Mouse (Mus musculus) hindbrain, embryonic 15.5 days (tissue): ENCODE measurements around the gene Scarb1. TPM values are rescaled to one million over a fixed set of nuclear protein-coding genes. Genes with fewer than 3 reads are reported as not detected.

ENCODE experiments used
- ATAC-seq: fragments of 200-750 bp; cut with Nextera tagmentation; 2 replicates; pipeline ENCODE4 v1.8.0; 2017; ENCODE audit warnings: low read depth, moderate number of reproducible peaks, moderate TSS enrichment; ENCODE audit not compliant: low FRiP score
- H3K27ac ChIP-seq: fragments of 300-500 bp; sonication (generic); replicated peaks from 2 replicates; pipeline ENCODE4 v1.5.1; 2015; ENCODE audit warnings: mild to moderate bottlenecking, inconsistent platforms
- H3K27me3 ChIP-seq: fragments of 300-500 bp; sonication (generic); 2 replicates; pipeline ENCODE4 v1.6.1; 2015; ENCODE audit warnings: control low read depth, inconsistent platforms
- H3K36me3 ChIP-seq: fragments of 300-500 bp; sonication (generic); 2 replicates; pipeline ENCODE4 v1.6.1; 2015; ENCODE audit warnings: control low read depth, inconsistent platforms
- H3K4me1 ChIP-seq: fragments of 300-500 bp; sonication (generic); replicated peaks from 2 replicates; pipeline ENCODE4 v1.6.1; 2015; ENCODE audit warnings: control low read depth, inconsistent platforms
- H3K4me2 ChIP-seq: fragments of 300-500 bp; sonication (generic); 2 replicates; pipeline ENCODE4 v1.6.1; 2015; ENCODE audit warnings: moderate library complexity, mild to moderate bottlenecking, inconsistent platforms
- H3K4me3 ChIP-seq: fragments of 300-500 bp; sonication (generic); 2 replicates; pipeline ENCODE4 v1.5.1; 2015; ENCODE audit warnings: mild to moderate bottlenecking, inconsistent platforms
- H3K9ac ChIP-seq: fragments of 300-500 bp; sonication (generic); 2 replicates; pipeline ENCODE4 v1.6.1; 2015; ENCODE audit warnings: inconsistent platforms
- H3K9me3 ChIP-seq: fragments of 300-500 bp; sonication (generic); 2 replicates; pipeline ENCODE4 v1.6.1; 2016; ENCODE audit warnings: control low read depth, inconsistent platforms
- WGBS: fragments of 180-500 bp; shearing (Covaris S2); methylation state at CpG from one replicate; pipeline ENCODE4 v1.1.7; 2015; 5-methylcytosine and 5-hydroxymethylcytosine counted together
- polyA plus RNA-seq: library from polyadenylated mRNA; unstranded; fragments of >200 nt; fragmentation: Nextera tagmentation; extraction: Ambion mirVana; gene quantifications from 2 replicates; pipeline ENCODE4 v1.2.1, GENCODE M21; 2015

Scarb1 gene
- polyA plus RNA-seq, 1 experiment from 2014 or later: 52.4 TPM

GRCm38 (mm10) chr5:125358270-125358608 is 17.3 kb upstream of the Scarb1 start:
- Histone ChIP-seq H3K27me3 (no peaks in the 10 kb centered on the region), H3K36me3 (no peaks in the 10 kb centered on the region), H3K27ac (no peak overlapping the region), H3K4me2 (no peak overlapping the region), H3K4me1 (no peaks in the 10 kb centered on the region), H3K4me3 (no peak overlapping the region), H3K9me3 (no peaks in the 10 kb centered on the region), H3K9ac (no peak overlapping the region)
- 78% methylated on average over 5 of the region's 5 CpGs for WGBS
- ATAC-seq: no peak

- Histone ChIP-seq H3K36me3 (no peaks in the 10 kb centered on the region), H3K4me1 (no peaks in the 10 kb centered on the region), H3K4me3 (no peak overlapping the region), H3K9ac (no peak overlapping the region), H3K4me2 (no peak overlapping the region), H3K27ac (no peak overlapping the region), H3K9me3 (no peaks in the 10 kb centered on the region), H3K27me3 (no peaks in the 10 kb centered on the region)
- no peak for ATAC-seq
- WGBS: 74% methylated on average over 12 of the region's 12 CpGs
Observed at GRCm38 (mm10) chr5:125357543-125358269, 16.8 kb upstream of the Scarb1 start.

GRCm38 (mm10) chr5:125355650-125356049 is 14.8 kb upstream of the Scarb1 start:
- Histone ChIP-seq H3K9me3 (no peaks in the 10 kb centered on the region), H3K27me3 (no peaks in the 10 kb centered on the region), H3K9ac (no peak overlapping the region), H3K4me2 (no peak overlapping the region), H3K27ac (no peak overlapping the region), H3K4me3 (no peak overlapping the region), H3K36me3 (no peaks in the 10 kb centered on the region), H3K4me1 (no peaks in the 10 kb centered on the region)
- no peak for ATAC-seq
- 58% methylated on average over 7 of the region's 7 CpGs for WGBS

DNA sequence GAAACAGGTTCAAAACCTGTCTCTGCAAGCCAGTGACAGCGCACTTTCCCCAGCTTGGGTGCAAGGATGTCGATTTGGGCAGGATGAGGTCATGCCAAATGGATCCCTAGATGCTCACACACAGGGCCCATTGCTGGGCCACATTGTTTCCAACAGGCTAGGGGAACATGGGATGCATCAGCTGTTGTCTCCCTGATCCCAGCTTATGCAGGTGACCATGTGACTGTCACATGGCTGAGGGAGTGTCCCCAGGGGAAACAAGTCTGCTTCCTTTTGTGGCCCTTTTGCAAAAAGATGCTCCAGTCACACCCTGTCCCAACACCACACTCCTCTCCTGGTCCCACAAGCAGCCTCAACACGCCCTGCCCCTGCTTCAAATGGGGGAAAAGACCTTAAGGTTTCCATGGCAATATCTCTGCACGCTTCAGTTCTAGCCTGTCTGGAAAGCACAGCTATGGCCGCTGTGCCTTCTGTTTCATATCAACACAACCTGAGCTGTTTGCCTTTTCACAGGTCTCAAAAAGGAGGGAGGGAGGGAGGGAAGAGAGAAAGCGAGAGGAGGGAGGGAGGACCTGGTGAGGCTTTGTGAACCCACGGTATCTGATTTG is 14.1 kb upstream of the Scarb1 start:
- ATAC-seq: peak; percentile 45; the same call in 1 of the 2 replicates
- Histone ChIP-seq H3K27me3 (no peaks in the 10 kb centered on the region), H3K9ac (no peak overlapping the region), H3K4me3 (no peak overlapping the region), H3K4me1 (no peaks in the 10 kb centered on the region), H3K27ac (no peak overlapping the region), H3K4me2 (no peak overlapping the region), H3K9me3 (no peaks in the 10 kb centered on the region), H3K36me3 (no peaks in the 10 kb centered on the region)
- WGBS: 55% methylated on average over 7 of the region's 7 CpGs

DNA sequence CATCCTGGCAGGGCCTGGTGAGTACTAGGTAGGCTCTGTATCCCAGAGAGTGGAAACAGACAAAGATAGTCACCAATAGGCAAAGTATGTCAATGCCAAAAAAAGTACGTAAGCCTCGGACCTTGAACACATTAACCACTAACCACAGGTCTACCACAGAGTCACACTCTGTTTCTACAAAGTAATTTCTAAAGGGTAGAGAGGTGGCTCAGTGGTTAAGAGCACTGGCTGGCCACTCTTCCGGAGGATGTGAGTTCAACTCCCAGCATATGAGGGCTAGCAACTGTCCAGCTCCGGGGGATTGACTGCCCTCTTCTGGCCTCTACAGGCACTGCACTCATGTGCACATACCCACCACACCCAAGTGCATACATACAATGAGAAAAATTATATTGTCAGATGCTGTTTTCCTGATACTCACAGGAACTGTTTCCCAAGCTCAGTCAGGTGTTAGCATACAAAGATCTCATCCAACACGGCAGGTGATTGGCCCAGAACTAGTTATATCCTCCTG is 11.9 kb upstream of the Scarb1 start:
- Histone ChIP-seq H3K27ac (no peak overlapping the region), H3K4me1 (no peaks in the 10 kb centered on the region), H3K4me3 (no peak overlapping the region), H3K27me3 (no peaks in the 10 kb centered on the region), H3K9ac (no peak overlapping the region), H3K4me2 (no peak overlapping the region), H3K9me3 (no peaks in the 10 kb centered on the region), H3K36me3 (no peaks in the 10 kb centered on the region)
- no peak for ATAC-seq
- 96% methylated on average over 5 of the region's 5 CpGs for WGBS

DNA sequence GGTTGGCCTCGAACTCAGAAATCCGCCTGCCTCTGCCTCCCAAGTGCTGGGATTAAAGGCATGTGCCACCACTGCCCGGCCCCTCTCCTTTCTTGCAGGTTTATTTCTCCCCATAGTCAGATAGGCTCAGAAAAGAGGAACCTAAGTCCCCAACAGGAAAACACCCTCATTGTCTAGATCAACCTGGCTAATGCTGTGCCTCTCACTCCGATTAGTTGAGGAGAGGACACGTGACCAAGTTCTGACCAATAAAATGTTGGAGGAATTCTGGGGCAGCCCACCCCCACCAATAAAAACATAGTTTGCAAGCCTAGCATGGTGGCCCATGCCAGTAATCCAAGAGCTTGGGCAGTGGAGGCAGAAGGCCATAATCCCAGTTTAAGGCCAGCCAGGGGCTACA is 11.0 kb upstream of the Scarb1 start:
- 94% methylated on average over 5 of the region's 5 CpGs for WGBS
- H3K27me3 ChIP-seq: no peaks in the 10 kb centered on the region
- ATAC-seq: no peak

DNA sequence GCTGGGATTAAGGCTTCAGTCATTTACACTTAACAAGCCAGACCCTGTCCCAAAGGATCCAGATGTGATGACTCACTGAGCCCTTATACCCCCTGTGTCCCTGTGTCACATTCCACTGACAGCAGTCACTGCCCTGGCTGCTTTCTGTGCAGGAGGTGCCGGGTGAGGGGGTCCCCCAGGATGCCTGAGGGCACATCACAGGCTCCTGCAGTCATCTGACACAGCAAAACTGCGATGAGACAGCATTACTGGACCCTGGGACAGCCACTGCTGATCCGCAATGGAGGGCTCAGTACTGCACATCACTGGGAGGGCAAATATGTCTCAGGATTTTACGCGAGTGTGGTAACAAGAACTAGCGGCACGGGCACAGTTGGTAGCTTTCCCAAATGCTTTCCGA is 10.2 kb upstream of the Scarb1 start:
- no peak for ATAC-seq
- WGBS: 77% methylated on average over 8 of the region's 8 CpGs

More for the DNA sequence above, 11.0 kb upstream of the Scarb1 start:
- Histone ChIP-seq H3K4me2 (no peak overlapping the region), H3K9ac (no peak overlapping the region), H3K4me1 (no peaks in the 10 kb centered on the region), H3K4me3 (no peak overlapping the region), H3K9me3 (no peaks in the 10 kb centered on the region), H3K27ac (no peak overlapping the region), H3K36me3 (no peaks in the 10 kb centered on the region)

DNA sequence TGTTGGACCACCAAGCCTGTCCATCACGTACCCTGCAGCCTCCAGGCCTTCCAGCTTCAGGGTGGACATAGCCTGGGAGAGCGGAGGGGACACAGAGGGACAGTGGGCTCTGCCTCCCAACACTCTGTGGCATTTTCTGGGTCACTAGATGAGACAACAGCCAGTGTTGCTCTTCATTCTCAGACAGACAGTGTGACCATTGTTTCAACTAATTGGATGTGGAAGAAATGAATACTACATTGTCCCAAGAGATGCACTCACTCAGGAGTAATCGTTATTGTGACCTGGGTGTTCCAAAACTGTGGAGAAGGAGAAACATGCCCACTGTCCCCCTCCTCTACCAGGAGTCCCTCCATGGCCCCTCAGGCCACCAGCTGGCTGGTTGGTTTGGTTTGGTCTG is 8.5 kb upstream of the Scarb1 start:
- Histone ChIP-seq H3K27ac (no peak overlapping the region), H3K4me2 (no peak overlapping the region), H3K27me3 (no peaks in the 10 kb centered on the region), H3K36me3 (no peaks in the 10 kb centered on the region), H3K9ac (no peak overlapping the region), H3K4me3 (no peak overlapping the region), H3K4me1 (no peaks in the 10 kb centered on the region), H3K9me3 (no peaks in the 10 kb centered on the region)
- 73% methylated on average over 3 of the region's 3 CpGs for WGBS
- no peak for ATAC-seq

More for the DNA sequence above, 10.2 kb upstream of the Scarb1 start:
- Histone ChIP-seq H3K4me2 (no peak overlapping the region), H3K9ac (no peak overlapping the region), H3K27ac (no peak overlapping the region), H3K9me3 (no peaks in the 10 kb centered on the region), H3K4me1 (no peaks in the 10 kb centered on the region), H3K4me3 (no peak overlapping the region), H3K36me3 (no peaks in the 10 kb centered on the region), H3K27me3 (no peaks in the 10 kb centered on the region)

DNA sequence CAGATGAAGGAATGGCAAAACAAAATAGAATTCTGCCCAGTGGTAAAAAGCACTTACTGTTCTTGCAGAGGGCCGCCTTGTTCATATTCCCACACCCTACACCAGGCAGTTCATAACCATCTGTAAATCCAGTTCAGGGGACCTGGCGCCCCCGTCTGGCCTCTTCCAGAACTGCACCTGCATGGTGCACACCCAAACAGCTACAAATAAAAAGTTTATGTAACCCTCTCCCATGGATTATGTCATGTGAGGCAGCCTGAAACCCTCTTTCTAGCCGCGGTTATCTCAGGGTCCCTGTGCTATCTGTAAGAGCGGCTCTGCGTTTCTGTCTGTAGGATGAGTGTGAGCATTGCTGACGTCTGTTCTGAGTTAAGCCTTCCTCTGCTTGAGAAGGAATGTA is 7.6 kb upstream of the Scarb1 start:
- Histone ChIP-seq H3K9ac (no peak overlapping the region), H3K36me3 (no peaks in the 10 kb centered on the region), H3K4me1 (no peaks in the 10 kb centered on the region), H3K9me3 (no peaks in the 10 kb centered on the region), H3K27me3 (no peaks in the 10 kb centered on the region), H3K4me2 (no peak overlapping the region), H3K27ac (no peak overlapping the region), H3K4me3 (no peak overlapping the region)
- ATAC-seq: no peak
- WGBS: 44% methylated on average over 8 of the region's 8 CpGs

- Histone ChIP-seq H3K27me3 (no peaks in the 10 kb centered on the region), H3K27ac (no peak overlapping the region), H3K4me1 (no peaks in the 10 kb centered on the region), H3K9me3 (no peaks in the 10 kb centered on the region), H3K36me3 (no peaks in the 10 kb centered on the region), H3K4me2 (no peak overlapping the region), H3K9ac (no peak overlapping the region), H3K4me3 (no peak overlapping the region)
- ATAC-seq: no peak
- WGBS: 81% methylated on average over 7 of the region's 7 CpGs
Observed at GRCm38 (mm10) chr5:125348067-125348466, 7.2 kb upstream of the Scarb1 start.

DNA sequence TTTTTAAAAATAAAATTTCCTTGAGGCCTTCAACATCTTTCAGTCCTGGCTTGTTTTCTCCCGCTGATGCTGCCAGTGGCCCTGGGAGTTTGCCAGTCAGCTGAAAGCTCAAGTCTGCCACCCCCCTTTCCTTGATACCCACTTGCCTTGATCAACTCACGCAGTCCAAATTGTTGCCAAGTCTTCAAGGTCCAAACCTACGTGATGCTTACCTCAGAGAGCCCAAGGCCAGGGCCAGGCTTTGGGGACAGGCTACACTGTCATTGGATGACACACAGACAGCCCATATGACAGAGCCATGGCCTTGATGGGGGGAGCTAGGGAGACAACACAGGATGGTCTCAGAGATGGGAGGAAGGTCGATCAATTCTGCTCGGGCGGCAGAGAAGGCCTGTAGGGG is 3.4 kb upstream of the Scarb1 start:
- Histone ChIP-seq H3K4me3 (no peak overlapping the region), H3K9ac (no peak overlapping the region), H3K27me3 (no peaks in the 10 kb centered on the region), H3K27ac (no peak overlapping the region), H3K4me2 (no peak overlapping the region), H3K9me3 (no peaks in the 10 kb centered on the region), H3K36me3 (no peaks in the 10 kb centered on the region), H3K4me1 (peaks cover 23% of the 10 kb centered on the region)
- no peak for ATAC-seq
- 91% methylated on average over 6 of the region's 6 CpGs for WGBS

DNA sequence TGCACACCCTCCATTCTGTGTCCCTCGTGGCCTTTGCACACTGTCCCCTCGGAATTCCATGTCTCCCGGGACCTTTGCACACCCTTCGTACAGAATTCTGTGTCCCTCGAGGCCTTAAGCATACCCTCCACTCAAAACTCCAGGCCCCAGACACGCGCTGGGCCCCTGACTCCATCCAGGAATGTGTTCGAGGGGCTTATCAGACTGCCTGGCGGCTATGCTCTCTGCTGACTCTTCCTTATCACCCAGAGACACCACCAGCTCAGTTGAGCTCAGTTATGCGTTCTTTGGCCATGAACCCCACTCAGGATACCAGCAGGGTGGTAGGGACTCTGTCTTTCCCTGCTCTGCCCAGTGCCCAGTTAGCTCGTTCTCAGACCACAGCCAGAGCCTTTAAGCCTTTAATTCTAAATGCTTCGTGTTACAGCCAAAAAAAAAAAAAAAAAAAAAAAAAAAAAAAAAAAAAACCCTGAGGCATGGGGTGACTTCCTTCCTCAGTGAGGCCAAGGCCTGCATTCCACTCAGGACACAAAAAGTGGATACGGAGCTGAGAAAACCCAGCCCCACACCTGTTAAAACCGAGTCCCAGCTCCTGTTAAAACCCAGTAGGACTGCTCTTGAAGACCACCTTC is 681 bp upstream of the Scarb1 start:
- Histone ChIP-seq H3K4me3 (peak overlapping the region; percentile 87), H3K9ac (peak overlapping the region; percentile 59), H3K9me3 (no peaks in the 10 kb centered on the region), H3K27ac (no peak overlapping the region), H3K4me2 (peak overlapping the region; percentile 87), H3K4me1 (peaks cover 39% of the 10 kb centered on the region), H3K27me3 (no peaks in the 10 kb centered on the region), H3K36me3 (no peaks in the 10 kb centered on the region)
- 56% methylated on average over 14 of the region's 14 CpGs for WGBS
- peak; percentile 33; the same call in 1 of the 2 replicates for ATAC-seq
